Mouse (Mus musculus) T-helper 1 cell (primary cell): ENCODE data around the gene 5730409E04Rik.

Experiments used
- in situ Hi-C: fragments of 300-600 bp; cut with MboI, MseI; formaldehyde crosslinking; loops from one replicate; pipeline ENCODE4 v1.15.1; 2025; ENCODE audit warnings: high pct_unique_total_duplicates

Gene 5730409E04Rik

GRCm38 (mm10) chr4:126632668-126633067 lies 23.1 kb downstream of the 5730409E04Rik start:
- in situ Hi-C loops, result loop anchor here (25.0 kb wide), 1 partner anchor 1030 kb away; no protein-coding TSS in a partner anchor

- in situ Hi-C loops, result loop anchor here (25.0 kb wide), 1 partner anchor 1026 kb away; no protein-coding TSS in a partner anchor
Observed at GRCm38 (mm10) chr4:126636330-126636729, 26.7 kb downstream of the 5730409E04Rik start.

- in situ Hi-C loops, result loop anchor here (25.0 kb wide), 1 partner anchor 1025 kb away; no protein-coding TSS in a partner anchor
Observed at GRCm38 (mm10) chr4:126637446-126637845, 27.8 kb downstream of the 5730409E04Rik start.

DNA sequence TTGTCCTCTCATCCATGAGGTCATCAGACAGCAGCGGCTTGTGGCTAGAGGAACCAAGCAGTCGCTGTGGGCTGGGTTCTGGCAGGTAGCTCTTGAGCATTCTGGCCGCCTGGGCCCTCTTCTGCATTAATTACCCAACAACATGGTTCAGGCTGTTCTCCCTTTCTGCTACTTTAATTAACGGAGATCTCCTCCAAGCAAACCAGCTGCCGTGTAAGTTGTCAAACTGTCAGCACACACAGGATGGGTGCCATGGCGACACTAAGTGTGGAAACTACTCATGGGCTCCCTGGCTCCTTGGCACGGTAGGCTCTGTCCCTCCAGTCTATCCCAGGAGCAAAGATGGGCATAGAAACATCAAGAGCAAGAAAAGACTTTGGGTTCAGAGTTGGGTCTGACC lies 29.7 kb downstream of the 5730409E04Rik start:
- in situ Hi-C loops, result loop anchor here (25.0 kb wide), 1 partner anchor 1023 kb away; no protein-coding TSS in a partner anchor

DNA sequence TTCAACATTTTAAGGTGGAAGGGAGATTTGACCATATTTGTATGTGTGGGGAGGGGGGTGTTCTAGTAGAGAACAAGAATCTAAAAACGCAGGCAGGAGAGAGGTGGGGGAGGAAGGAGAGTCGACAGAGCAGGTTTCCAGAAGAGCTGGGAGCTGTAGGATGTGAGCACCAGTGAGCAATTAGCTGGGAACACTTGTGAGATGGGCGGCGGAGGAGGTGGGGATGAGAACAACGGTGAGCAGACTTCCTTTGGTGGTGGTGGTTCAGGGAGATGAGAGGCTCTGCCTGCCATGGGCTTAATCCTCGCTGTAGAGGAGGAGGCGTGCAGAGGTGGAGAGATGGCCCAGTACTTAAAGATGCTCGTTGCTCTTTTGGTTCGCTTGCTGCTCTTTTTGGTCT lies 32.3 kb downstream of the 5730409E04Rik start:
- in situ Hi-C loops, result loop anchor here (25.0 kb wide), 1 partner anchor 1020 kb away; no protein-coding TSS in a partner anchor

GRCm38 (mm10) chr4:126643815-126644214 lies 34.2 kb downstream of the 5730409E04Rik start:
- in situ Hi-C loops, result loop anchor here (25.0 kb wide), 1 partner anchor 1018 kb away; no protein-coding TSS in a partner anchor

DNA sequence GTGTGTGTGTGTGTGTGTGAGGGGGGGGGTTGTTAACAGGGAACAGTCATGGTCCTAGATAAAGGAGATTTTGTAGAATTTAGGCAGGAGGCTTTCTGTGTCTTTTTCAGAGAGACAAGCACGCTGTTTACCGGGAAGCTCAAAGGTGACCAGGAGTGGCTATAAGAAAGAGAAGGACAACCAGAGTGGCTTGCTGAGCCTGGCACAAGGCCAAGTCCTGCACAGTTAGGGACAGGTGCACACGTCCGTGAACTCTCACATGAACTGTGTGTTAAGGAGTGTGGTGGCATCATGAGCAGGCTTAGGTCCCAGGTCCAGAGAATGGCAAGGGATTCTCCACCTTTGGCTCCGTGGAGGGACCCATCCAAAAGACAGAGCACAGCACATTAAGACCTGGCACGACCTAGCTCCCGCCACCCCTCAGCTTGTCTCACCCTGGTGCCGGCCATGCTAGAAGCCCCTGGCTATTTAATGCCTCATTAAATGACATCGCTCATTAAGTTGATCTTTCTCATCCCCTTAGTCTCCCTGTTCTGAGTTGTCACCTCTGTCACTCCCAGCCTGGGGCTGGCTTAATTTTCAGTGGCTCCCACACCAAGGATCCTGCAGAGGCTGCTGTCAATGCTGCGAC lies 34.8 kb downstream of the 5730409E04Rik start:
- in situ Hi-C loops, result loop anchor here (25.0 kb wide), 1 partner anchor 1018 kb away; no protein-coding TSS in a partner anchor

GRCm38 (mm10) chr4:126647996-126648910 lies 38.6 kb downstream of the 5730409E04Rik start:
- in situ Hi-C loops, result loop anchor here (25.0 kb wide), 1 partner anchor 1014 kb away; no protein-coding TSS in a partner anchor

GRCm38 (mm10) chr4:126653148-126653547 lies 43.5 kb downstream of the 5730409E04Rik start:
- in situ Hi-C loops, result no loop called here

- in situ Hi-C loops, result no loop called here
Observed at GRCm38 (mm10) chr4:126655356-126655755, 45.7 kb downstream of the 5730409E04Rik start.

DNA sequence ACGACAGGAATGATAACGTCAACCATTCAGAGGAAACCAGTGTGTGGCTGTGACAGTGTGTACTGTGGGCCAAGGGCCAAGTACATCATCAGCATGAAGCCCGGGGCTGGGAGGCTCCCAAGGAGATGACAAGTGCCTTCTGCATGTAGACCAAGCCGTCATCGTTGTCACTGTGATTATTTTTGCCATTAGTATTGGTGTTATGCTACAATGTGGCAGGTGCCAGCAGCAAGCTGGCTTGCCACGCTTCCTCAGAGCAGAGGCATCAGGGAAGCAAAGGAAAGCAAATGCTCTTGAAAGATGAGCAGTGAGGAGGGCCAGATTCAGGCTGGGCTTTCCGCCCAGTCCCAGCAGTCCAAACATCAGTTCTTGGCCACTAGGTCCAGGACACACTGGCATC lies 51.6 kb downstream of the 5730409E04Rik start:
- in situ Hi-C loops, result no loop called here
